Mouse (Mus musculus): ENCODE results near the gene Psme2b. TPM values are rescaled to one million over a fixed set of nuclear protein-coding genes. Genes with fewer than 3 reads are reported as not detected.
"Not testable (repeated sequence)": the region's sequence is repeated elsewhere in the genome, so short reads cannot be mapped to it uniquely, and the experiment has no call there.

The Psme2b gene
- polyA plus RNA-seq, 1 experiment from 2014 or later, result 2.5 TPM

DNA sequence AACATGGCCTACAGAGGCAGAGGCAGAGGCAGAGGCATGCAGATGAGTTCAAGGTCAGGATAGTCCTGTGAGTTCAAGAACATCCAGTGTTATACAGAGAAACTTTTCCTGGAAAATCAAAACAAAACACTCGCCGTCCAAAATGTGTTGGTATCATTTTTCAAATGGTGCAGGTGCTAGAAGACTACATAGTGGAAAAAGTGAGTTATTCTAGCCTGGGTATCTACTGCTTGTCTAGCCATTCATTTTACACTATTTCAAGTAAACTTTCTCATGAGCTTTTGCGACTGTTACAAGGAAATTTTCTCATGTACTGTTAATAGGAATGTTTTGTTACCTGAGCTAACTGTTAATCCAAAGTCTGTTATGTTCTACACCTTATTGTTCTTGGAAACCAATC, 27.6 kb downstream of the Psme2b start:
- Histone ChIP-seq H3K27me3 (ENCODE audit: control insufficient read depth, insufficient read depth, low read length) (no peaks in the 10 kb centered on the region), H3K36me3 (ENCODE audit: control insufficient read depth, insufficient read depth, low read length) (no peaks in the 10 kb centered on the region), H3K4me1 (ENCODE audit: control insufficient read depth, insufficient read depth, low read length) (no peaks in the 10 kb centered on the region), H3K4me3 (ENCODE audit: low read length) (no peak overlapping the region), H3K9ac (ENCODE audit: low read depth, low read length) (no peak overlapping the region), H3K27ac (ENCODE audit: low read depth, low read length) (no peak overlapping the region), H3K9me3 (ENCODE audit: control insufficient read depth, low read length) (no peaks in the 10 kb centered on the region), H3K4me2 (replicated peaks; ENCODE audit: low read depth, low read length) (no peak overlapping the region)
- 70% methylated on average over 3 of the region's 3 CpGs for WGBS
- no peak for ATAC-seq (ENCODE audit: low FRiP score, low TSS enrichment)

GRCm38 (mm10) chr11:48913611-48914010, 32.4 kb downstream of the Psme2b start:
- H3K9ac ChIP-seq (ENCODE audit: low read depth, low read length), result no peak overlapping the region
- no peaks in the 10 kb centered on the region for H3K36me3 ChIP-seq (ENCODE audit: control insufficient read depth, insufficient read depth, low read length)
- no peak overlapping the region for H3K4me2 ChIP-seq (replicated peaks; ENCODE audit: low read depth, low read length)
- no peak for ATAC-seq (ENCODE audit: low FRiP score, low TSS enrichment)
- no peaks in the 10 kb centered on the region for H3K4me1 ChIP-seq (ENCODE audit: control insufficient read depth, insufficient read depth, low read length)
- H3K27ac ChIP-seq (ENCODE audit: low read depth, low read length), result no peak overlapping the region
- H3K27me3 ChIP-seq (ENCODE audit: control insufficient read depth, insufficient read depth, low read length), result no peaks in the 10 kb centered on the region
- H3K4me3 ChIP-seq (ENCODE audit: low read length), result no peak overlapping the region
- H3K9me3 ChIP-seq (ENCODE audit: control insufficient read depth, low read length), result no peaks in the 10 kb centered on the region
- 100% methylated on average over 1 of the region's 1 CpGs for WGBS

GRCm38 (mm10) chr11:48908459-48908858, 37.5 kb downstream of the Psme2b start:
- Histone ChIP-seq H3K4me3 (ENCODE audit: low read length) (no peak overlapping the region), H3K27ac (ENCODE audit: low read depth, low read length) (no peak overlapping the region), H3K4me1 (ENCODE audit: control insufficient read depth, insufficient read depth, low read length) (no peaks in the 10 kb centered on the region), H3K27me3 (ENCODE audit: control insufficient read depth, insufficient read depth, low read length) (no peaks in the 10 kb centered on the region), H3K36me3 (ENCODE audit: control insufficient read depth, insufficient read depth, low read length) (no peaks in the 10 kb centered on the region), H3K9me3 (ENCODE audit: control insufficient read depth, low read length) (no peaks in the 10 kb centered on the region), H3K4me2 (replicated peaks; ENCODE audit: low read depth, low read length) (no peak overlapping the region), H3K9ac (ENCODE audit: low read depth, low read length) (no peak overlapping the region)
- no peak for ATAC-seq (ENCODE audit: low FRiP score, low TSS enrichment)
- 72% methylated on average over 1 of the region's 1 CpGs for whole genome bisulfite sequencing

GRCm38 (mm10) chr11:48902021-48902420, 44.0 kb downstream of the Psme2b start, which contains the start of gene Gm5431:
Gene Gm5431, minus strand, starts transcription at chr11:48902214.
- Histone ChIP-seq H3K4me2 (replicated peaks; ENCODE audit: low read depth, low read length) (no peak within 1 kb of the TSS), H3K9me3 (ENCODE audit: control insufficient read depth, low read length) (no peaks in the 10 kb centered on the region), H3K27ac (ENCODE audit: low read depth, low read length) (no peak within 1 kb of the TSS), H3K4me3 (ENCODE audit: low read length) (no peak within 1 kb of the TSS), H3K36me3 (ENCODE audit: control insufficient read depth, insufficient read depth, low read length) (no peaks in the 10 kb centered on the region), H3K27me3 (ENCODE audit: control insufficient read depth, insufficient read depth, low read length) (no peaks in the 10 kb centered on the region), H3K9ac (ENCODE audit: low read depth, low read length) (no peak within 1 kb of the TSS), H3K4me1 (ENCODE audit: control insufficient read depth, insufficient read depth, low read length) (no peaks in the 10 kb centered on the region)
- no peak for ATAC-seq (ENCODE audit: low FRiP score, low TSS enrichment)
- WGBS, result 49% methylated on average over 2 of the region's 2 CpGs

DNA sequence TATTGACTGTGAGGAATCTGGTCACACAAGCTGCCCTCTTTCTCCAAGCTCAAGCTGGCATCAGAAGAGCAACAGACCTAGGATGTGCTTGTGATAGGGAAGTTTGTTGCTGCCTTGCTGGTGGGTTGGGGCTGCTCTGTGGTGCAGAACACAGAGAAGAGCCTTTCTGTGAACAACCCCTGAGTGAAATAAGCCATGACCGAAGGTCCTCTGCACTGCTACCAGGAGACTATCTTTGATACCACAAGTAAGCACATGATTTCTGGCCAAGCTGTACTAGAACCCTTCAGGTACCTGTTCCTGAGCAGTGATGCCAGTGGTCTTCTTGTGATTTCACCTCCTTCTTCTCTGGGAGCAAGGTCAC, 44.4 kb downstream of the Psme2b start:
- not testable (repeated sequence) for H3K9me3 ChIP-seq (ENCODE audit: control insufficient read depth, low read length); H3K27me3 ChIP-seq (ENCODE audit: control insufficient read depth, insufficient read depth, low read length); H3K4me2 ChIP-seq (replicated peaks; ENCODE audit: low read depth, low read length); H3K4me1 ChIP-seq (ENCODE audit: control insufficient read depth, insufficient read depth, low read length); H3K4me3 ChIP-seq (ENCODE audit: low read length); H3K36me3 ChIP-seq (ENCODE audit: control insufficient read depth, insufficient read depth, low read length); H3K9ac ChIP-seq (ENCODE audit: low read depth, low read length); H3K27ac ChIP-seq (ENCODE audit: low read depth, low read length); ATAC-seq (ENCODE audit: low FRiP score, low TSS enrichment)
- WGBS, result 83% methylated on average over 1 of the region's 1 CpGs

DNA sequence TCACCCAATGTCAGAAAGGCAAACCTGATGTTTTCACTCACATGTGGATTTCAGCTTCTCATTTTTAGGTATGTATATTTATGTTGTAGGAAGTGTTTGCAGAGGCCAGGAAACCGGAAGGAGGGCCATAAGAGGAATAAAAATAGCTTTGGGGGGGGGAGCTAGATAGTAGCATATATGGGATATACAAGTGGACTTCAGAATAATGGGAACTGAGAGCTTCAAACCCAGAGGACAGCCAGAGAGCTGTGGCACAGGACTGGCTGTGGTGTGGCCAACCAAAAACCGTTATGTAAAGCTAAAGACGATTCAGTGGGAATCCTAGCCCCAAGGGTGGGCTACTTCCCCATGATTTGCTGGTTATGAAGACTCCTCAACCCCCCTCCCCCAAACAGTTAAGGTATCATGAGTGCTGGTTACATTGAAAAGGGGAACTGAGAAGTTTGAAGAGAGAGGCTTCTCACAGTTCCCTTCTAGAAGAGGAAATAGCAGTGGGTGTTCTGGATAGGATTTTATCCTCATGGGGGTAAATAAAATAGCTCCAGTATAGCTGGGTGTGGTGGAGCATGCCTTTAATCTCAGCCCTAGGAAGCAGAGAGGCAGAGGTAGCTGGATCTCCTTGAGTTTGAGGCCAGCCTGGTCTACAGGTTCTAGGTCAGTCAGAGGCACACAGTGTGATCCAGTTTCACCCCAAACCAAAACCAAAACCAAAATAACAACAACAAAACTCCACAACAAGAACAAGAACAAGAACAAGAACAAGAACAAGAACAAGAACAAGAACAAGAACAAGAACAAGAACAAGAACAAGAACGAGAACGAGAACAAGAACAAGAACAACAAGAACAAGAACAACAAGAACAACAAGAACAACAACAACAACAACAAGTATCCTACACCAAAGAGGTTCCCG, 45.1 kb downstream of the Psme2b start:
- ATAC-seq (ENCODE audit: low FRiP score, low TSS enrichment); H3K9ac ChIP-seq (ENCODE audit: low read depth, low read length); H3K4me2 ChIP-seq (replicated peaks; ENCODE audit: low read depth, low read length); H3K36me3 ChIP-seq (ENCODE audit: control insufficient read depth, insufficient read depth, low read length); H3K4me1 ChIP-seq (ENCODE audit: control insufficient read depth, insufficient read depth, low read length); H3K9me3 ChIP-seq (ENCODE audit: control insufficient read depth, low read length); H3K4me3 ChIP-seq (ENCODE audit: low read length); H3K27ac ChIP-seq (ENCODE audit: low read depth, low read length); H3K27me3 ChIP-seq (ENCODE audit: control insufficient read depth, insufficient read depth, low read length): not testable (repeated sequence)
- 80% methylated on average over 6 of the region's 6 CpGs for WGBS

- Histone ChIP-seq H3K9me3 (ENCODE audit: control insufficient read depth, low read length) (no peaks in the 10 kb centered on the region), H3K4me1 (ENCODE audit: control insufficient read depth, insufficient read depth, low read length) (no peaks in the 10 kb centered on the region), H3K27me3 (ENCODE audit: control insufficient read depth, insufficient read depth, low read length) (no peaks in the 10 kb centered on the region), H3K36me3 (ENCODE audit: control insufficient read depth, insufficient read depth, low read length) (no peaks in the 10 kb centered on the region), H3K4me3 (ENCODE audit: low read length) (no peak overlapping the region), H3K4me2 (replicated peaks; ENCODE audit: low read depth, low read length) (no peak overlapping the region), H3K27ac (ENCODE audit: low read depth, low read length) (no peak overlapping the region), H3K9ac (ENCODE audit: low read depth, low read length) (no peak overlapping the region)
- ATAC-seq (ENCODE audit: low FRiP score, low TSS enrichment), result no peak
- WGBS, result 67% methylated on average over 2 of the region's 2 CpGs
Observed at GRCm38 (mm10) chr11:48898812-48899431, 47.1 kb downstream of the Psme2b start.

Other genes starting within 250 kb of the Psme2b start
- gene Rack1, start 145.9 kb downstream of the Psme2b start, polyA plus RNA-seq (2014; fragmentation: Nextera tagmentation; extraction: Ambion mirVana), result 994 and 1,198 TPM in 2 replicates
- 5.8 and 6.1 TPM in 2 replicates for gene Trim41, start 128.8 kb downstream of the Psme2b start, polyA plus RNA-seq (2014; fragmentation: Nextera tagmentation; extraction: Ambion mirVana)
- gene Trim7, start 120.0 kb downstream of the Psme2b start, polyA plus RNA-seq (2014; fragmentation: Nextera tagmentation; extraction: Ambion mirVana), result 1.3 and 2.9 TPM in 2 replicates
- gene Gm12184, start 119.5 kb downstream of the Psme2b start, polyA plus RNA-seq (2014; fragmentation: Nextera tagmentation; extraction: Ambion mirVana), result 5.6 and 7.6 TPM in 2 replicates
- 11.7 and 13.2 TPM in 2 replicates for gene Irgm1, start 74.5 kb downstream of the Psme2b start, polyA plus RNA-seq (2014; fragmentation: Nextera tagmentation; extraction: Ambion mirVana)
- 0.15 and 0.23 TPM in 2 replicates for gene Gm5431, start 44.0 kb downstream of the Psme2b start, polyA plus RNA-seq (2014; fragmentation: Nextera tagmentation; extraction: Ambion mirVana)
- not detected in 2 replicates for gene Olfr56, start 32.7 kb upstream of the Psme2b start, polyA plus RNA-seq (2014; fragmentation: Nextera tagmentation; extraction: Ambion mirVana)
- gene 9930111J21Rik1, start 33.2 kb upstream of the Psme2b start, polyA plus RNA-seq (2014; fragmentation: Nextera tagmentation; extraction: Ambion mirVana), result 0.20 and 0.53 TPM in 2 replicates
- not detected in 2 replicates for gene Gm12185, start 46.0 kb upstream of the Psme2b start, polyA plus RNA-seq (2014; fragmentation: Nextera tagmentation; extraction: Ambion mirVana)
- 0.15 TPM in 1 of 2 replicates, not detected in the other for gene Tgtp1, start 48.0 kb upstream of the Psme2b start, polyA plus RNA-seq (2014; fragmentation: Nextera tagmentation; extraction: Ambion mirVana)
- gene 9930111J21Rik2, start 105.1 kb upstream of the Psme2b start, polyA plus RNA-seq (2014; fragmentation: Nextera tagmentation; extraction: Ambion mirVana), result 0.29 and 0.39 TPM in 2 replicates
- 0.20 TPM in 1 of 2 replicates, not detected in the other for gene Tgtp2, start 118.0 kb upstream of the Psme2b start, polyA plus RNA-seq (2014; fragmentation: Nextera tagmentation; extraction: Ambion mirVana)
- 1.7 and 2.0 TPM in 2 replicates for gene Ifi47, start 130.4 kb upstream of the Psme2b start, polyA plus RNA-seq (2014; fragmentation: Nextera tagmentation; extraction: Ambion mirVana)
- not detected in 2 replicates for gene Olfr1396, start 168.7 kb upstream of the Psme2b start, polyA plus RNA-seq (2014; fragmentation: Nextera tagmentation; extraction: Ambion mirVana)
- not detected in 2 replicates for gene Olfr1395, start 196.1 kb upstream of the Psme2b start, polyA plus RNA-seq (2014; fragmentation: Nextera tagmentation; extraction: Ambion mirVana)
- gene Olfr1394, start 208.2 kb upstream of the Psme2b start, polyA plus RNA-seq (2014; fragmentation: Nextera tagmentation; extraction: Ambion mirVana), result not detected in 2 replicates
- gene Btnl9, start 241.0 kb upstream of the Psme2b start, polyA plus RNA-seq (2014; fragmentation: Nextera tagmentation; extraction: Ambion mirVana), result 1.6 and 3.1 TPM in 2 replicates

All from kidney, embryonic 14.5 days (tissue).